Comparison of ENCODE assay signal across 8 mouse cellular contexts in genomic region chr17:70755669-70756263, GRCm38 (mm10).
A peak's percentile ranks its signal among the peaks of the same experiment; 100 is the strongest.
DNase-seq lines count a peak whose midpoint lies in the region; ATAC-seq and TF ChIP-seq lines count a peak whose summit lies in the region.

No protein-coding gene starts in this region.

- peak overlapping the region; percentile 45 for H3K9ac ChIP-seq in forebrain, embryonic 14.5 days (ENCODE audit: low read length)
- peak overlapping the region; percentile 54; the same call in 1 of the 2 replicates for H3K9ac ChIP-seq in kidney, embryonic 14.5 days (ENCODE audit: low read depth, low read length)

- no peak for DNase-seq in lung, adult 2 months
- DNase-seq in lung, postnatal 25 days (ENCODE audit: low spot score): no peak
- DNase-seq in forebrain, embryonic 14.5 days (ENCODE audit: low spot score): peak; percentile 51
- peak; percentile 42 for DNase-seq in midbrain, embryonic 10.5 days (ENCODE audit: low spot score)
- DNase-seq in thymus, postnatal 25 days: no peak

- peaks cover 2% of the 10 kb centered on the region; the same call in 1 of the 2 replicates for H3K4me1 ChIP-seq in lung, adult 2 months (ENCODE audit: control insufficient read depth, insufficient read depth, low read length)
- H3K4me1 ChIP-seq in forebrain, embryonic 14.5 days (ENCODE audit: control insufficient read depth, insufficient read depth, low read length): peaks cover 7% of the 10 kb centered on the region
- H3K4me1 ChIP-seq in kidney, embryonic 14.5 days (ENCODE audit: control insufficient read depth, insufficient read depth, low read length): peaks cover 27% of the 10 kb centered on the region
- H3K4me1 ChIP-seq in midbrain, embryonic 10.5 days: peaks cover 22% of the 10 kb centered on the region

- TF ChIP-seq POLR2A in lung, adult 2 months (IDR thresholded peaks at IDR 0.05; ENCODE audit: borderline replicate concordance, extremely low read depth, low read depth, low read length): no peak

- peak; percentile 54 for ATAC-seq in forebrain, embryonic 14.5 days
- ATAC-seq in kidney, embryonic 14.5 days (ENCODE audit: low FRiP score, low TSS enrichment): 0 out of 2 replicates have a peak, but pooled peaks have one; percentile 22
- no peak for ATAC-seq in frontal cortex, adult (ENCODE audit: low TSS enrichment)
- no peak for ATAC-seq in monocyte, adult 5-6 weeks (replicated peaks; ENCODE audit: insufficient number of reproducible peaks, low FRiP score, low TSS enrichment, poor library complexity, severe bottlenecking)

- H3K9me3 ChIP-seq in forebrain, embryonic 14.5 days (replicated peaks; ENCODE audit: control insufficient read depth, low read length): no peaks in the 10 kb centered on the region
- H3K9me3 ChIP-seq in kidney, embryonic 14.5 days (ENCODE audit: control insufficient read depth, low read length): no peaks in the 10 kb centered on the region
- no peaks in the 10 kb centered on the region for H3K9me3 ChIP-seq in midbrain, embryonic 10.5 days (replicated peaks)

- H3K27ac ChIP-seq in forebrain, embryonic 14.5 days (ENCODE audit: low read depth, low read length): no peak overlapping the region
- peak overlapping the region; percentile 91 for H3K27ac ChIP-seq in kidney, embryonic 14.5 days (ENCODE audit: low read depth, low read length)
- peak overlapping the region; percentile 84 for H3K27ac ChIP-seq in midbrain, embryonic 10.5 days (replicated peaks)

- no peak for TF ChIP-seq CTCF in lung, adult 2 months (IDR thresholded peaks at IDR 0.05; ENCODE audit: insufficient read depth, low read length)

- WGBS in lung, adult 2 months: 5% methylated on average over 14 of the region's 14 CpGs
- 3% methylated on average over 12 of the region's 14 CpGs for WGBS in forebrain, embryonic 14.5 days
- 4% methylated on average over 14 of the region's 14 CpGs for WGBS in kidney, embryonic 14.5 days
- WGBS in midbrain, embryonic 10.5 days: 8% methylated on average over 14 of the region's 14 CpGs

- peak overlapping the region; percentile 52 for H3K4me3 ChIP-seq in lung, adult 2 months (replicated peaks; ENCODE audit: extremely low read depth, low read depth, low read length)
- peak overlapping the region; percentile 23 for H3K4me3 ChIP-seq in forebrain, embryonic 14.5 days (ENCODE audit: low read depth, low read length)
- H3K4me3 ChIP-seq in kidney, embryonic 14.5 days (ENCODE audit: low read length): peak overlapping the region; percentile 40
- peak overlapping the region; percentile 54 for H3K4me3 ChIP-seq in midbrain, embryonic 10.5 days

- peak overlapping the region; percentile 57 for H3K4me2 ChIP-seq in forebrain, embryonic 14.5 days (ENCODE audit: low read length)
- peak overlapping the region; percentile 90 for H3K4me2 ChIP-seq in kidney, embryonic 14.5 days (replicated peaks; ENCODE audit: low read depth, low read length)

- H3K27me3 ChIP-seq in forebrain, embryonic 14.5 days (replicated peaks; ENCODE audit: control insufficient read depth, insufficient read depth, low read length): no peaks in the 10 kb centered on the region
- no peaks in the 10 kb centered on the region for H3K27me3 ChIP-seq in kidney, embryonic 14.5 days (ENCODE audit: control insufficient read depth, insufficient read depth, low read length)
- H3K27me3 ChIP-seq in midbrain, embryonic 10.5 days (ENCODE audit: low read depth, poor library complexity, severe bottlenecking): peaks cover 31% of the 10 kb centered on the region

- no peaks in the 10 kb centered on the region for H3K36me3 ChIP-seq in forebrain, embryonic 14.5 days (ENCODE audit: control insufficient read depth, insufficient read depth, low read length)
- H3K36me3 ChIP-seq in kidney, embryonic 14.5 days (ENCODE audit: control insufficient read depth, insufficient read depth, low read length): no peaks in the 10 kb centered on the region
- H3K36me3 ChIP-seq in midbrain, embryonic 10.5 days: no peaks in the 10 kb centered on the region

Comparison
In these comparisons a context has a peak if more than half of its experiments do, and no peak if none do; other contexts are left out.
1. DNase-seq: peak in forebrain, embryonic 14.5 days (single experiment) and midbrain, embryonic 10.5 days (single experiment); none in lung, adult 2 months (single experiment), lung, postnatal 25 days (single experiment) and thymus, postnatal 25 days (single experiment).
2. ATAC-seq: peak in forebrain, embryonic 14.5 days (single experiment) and kidney, embryonic 14.5 days (single experiment); none in frontal cortex, adult (single experiment) and monocyte, adult 5-6 weeks (single experiment).
3. Peak in every context shown above with its lines, with median percentiles within 50 percentile points of each other: H3K4me3 ChIP-seq.